Mouse (Mus musculus) cerebellum, adult 2 months (tissue): ENCODE data around the gene Gnb5.

ENCODE experiments used
- CTCF ChIP-seq: fragments of 200-500 bp; IDR thresholded peaks from 2 replicates; pipeline ENCODE4 v1.5.1; 2011; ENCODE audit warnings: low read depth, mild to moderate bottlenecking, control low read depth, low read length, moderate library complexity, borderline replicate concordance; ENCODE audit not compliant: insufficient read depth
- POLR2A ChIP-seq: fragments of 200-500 bp; IDR thresholded peaks from 2 replicates; pipeline ENCODE4 v1.6.1; 2011; ENCODE audit warnings: low read length, control low read depth, borderline replicate concordance; ENCODE audit not compliant: insufficient read depth

GRCm38 (mm10) chr9:75378774-75379173 lies 72.7 kb downstream of the Gnb5 start:
- TF ChIP-seq CTCF (no peak), POLR2A (no peak)
